Mouse (Mus musculus) liver, embryonic 15.5 days (tissue): ENCODE measurements around the gene Vmn2r88. TPM values are rescaled to one million over a fixed set of nuclear protein-coding genes. Genes with fewer than 3 reads are reported as not detected.
"Not testable (repeated sequence)": the region's sequence is repeated elsewhere in the genome, so short reads cannot be mapped to it uniquely, and the experiment has no call there.

Experiments
- ATAC-seq: fragments of 200-750 bp; cut with Nextera tagmentation; 2 replicates; pipeline ENCODE4 v1.8.0; 2017; ENCODE audit warnings: moderate number of reproducible peaks, mild to moderate bottlenecking, moderate library complexity; ENCODE audit not compliant: insufficient read depth
- H3K27ac ChIP-seq: fragments of 300-500 bp; sonication (generic); replicated peaks from 2 replicates; pipeline ENCODE4 v1.5.1; 2015; ENCODE audit warnings: mild to moderate bottlenecking, inconsistent platforms
- H3K27me3 ChIP-seq: fragments of 300-500 bp; sonication (generic); 2 replicates; pipeline ENCODE4 v1.6.1; 2015; ENCODE audit warnings: mild to moderate bottlenecking, inconsistent platforms
- H3K36me3 ChIP-seq: fragments of 300-500 bp; sonication (generic); replicated peaks from 2 replicates; pipeline ENCODE4 v1.6.1; 2015; ENCODE audit warnings: moderate library complexity, mild to moderate bottlenecking, inconsistent platforms
- H3K4me1 ChIP-seq: fragments of 300-500 bp; sonication (generic); replicated peaks from 2 replicates; pipeline ENCODE4 v1.6.1; 2015; ENCODE audit warnings: inconsistent platforms
- H3K4me2 ChIP-seq: fragments of 300-500 bp; sonication (generic); 2 replicates; pipeline ENCODE4 v1.6.1; 2015; ENCODE audit warnings: moderate library complexity, mild to moderate bottlenecking, inconsistent platforms
- H3K4me3 ChIP-seq: fragments of 300-500 bp; sonication (generic); replicated peaks from 2 replicates; pipeline ENCODE4 v1.5.1; 2015; ENCODE audit warnings: mild to moderate bottlenecking, inconsistent platforms
- H3K9ac ChIP-seq: fragments of 300-500 bp; sonication (generic); 2 replicates; pipeline ENCODE4 v1.6.1; 2015; ENCODE audit warnings: moderate library complexity, mild to moderate bottlenecking, inconsistent platforms
- H3K9me3 ChIP-seq: fragments of 300-500 bp; sonication (generic); replicated peaks from 2 replicates; pipeline ENCODE4 v1.6.1; 2016; ENCODE audit warnings: inconsistent platforms
- WGBS: fragments of 180-500 bp; shearing (Covaris S2); methylation state at CpG from one replicate; pipeline ENCODE4 v1.1.7; 2015; ENCODE audit warnings: mixed read lengths; ENCODE audit not compliant: insufficient replicate concordance; 5-methylcytosine and 5-hydroxymethylcytosine counted together
- polyA plus RNA-seq: library from polyadenylated mRNA; unstranded; fragments of >200 nt; fragmentation: Nextera tagmentation; extraction: Ambion mirVana; gene quantifications from 2 replicates; pipeline ENCODE4 v1.2.1, GENCODE M21; 2015

The Vmn2r88 gene
- polyA plus RNA-seq = not detected in 2 replicates

DNA sequence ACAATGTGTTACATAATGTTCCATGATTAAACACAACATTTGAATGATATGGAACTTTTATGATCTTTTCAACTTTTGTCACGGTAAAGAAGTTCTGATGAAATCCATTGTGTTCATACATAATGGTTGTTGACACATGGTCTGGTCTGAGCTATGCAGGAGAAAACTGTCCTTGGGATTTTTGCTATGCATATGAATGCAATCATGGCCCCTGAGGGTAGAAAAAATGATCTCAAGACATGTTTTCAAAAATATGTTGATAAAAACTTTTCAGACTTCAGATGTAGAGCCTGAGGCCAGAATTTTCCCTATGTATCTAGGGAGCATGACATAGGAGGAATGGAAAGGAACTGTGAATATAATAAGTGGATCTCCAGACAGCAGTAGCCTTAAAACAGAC is at the start of gene Vmn2r88:
Gene Vmn2r88 (plus strand): TSS at position 301 of the 400 bp plus-strand sequence.
- Histone ChIP-seq H3K4me2 (no peak within 1 kb of the TSS), H3K27me3 (no peaks in the 10 kb centered on the region), H3K27ac (no peak within 1 kb of the TSS), H3K4me3 (no peak within 1 kb of the TSS), H3K9me3 (no peaks in the 10 kb centered on the region), H3K4me1 (no peaks in the 10 kb centered on the region), H3K9ac (no peak within 1 kb of the TSS), H3K36me3 (no peaks in the 10 kb centered on the region)
- ATAC-seq = no peak
- 61% methylated on average over 1 of the region's 1 CpGs for WGBS

DNA sequence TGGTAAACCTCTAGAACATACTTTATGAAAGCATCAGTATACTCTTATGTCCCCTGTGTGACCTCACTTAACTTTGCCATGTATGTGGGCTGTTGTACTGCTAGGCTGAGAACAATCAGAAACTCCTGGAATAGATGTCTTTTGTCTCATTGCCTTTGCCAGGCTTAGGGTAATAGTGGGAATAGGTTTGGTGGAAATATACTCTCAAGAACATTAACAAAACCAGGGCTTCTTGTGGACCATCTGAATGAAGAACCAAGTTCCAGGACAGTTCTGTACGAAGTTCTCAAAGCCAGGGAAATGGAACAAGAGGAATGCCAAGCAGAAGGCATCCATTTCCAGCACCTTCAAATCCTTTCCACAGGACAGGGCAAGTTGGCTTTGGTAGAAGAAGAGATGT is 49.2 kb upstream of the Vmn2r88 start, which contains the start of gene Gm7247:
Gene Gm7247 (plus strand): TSS at position 301 of the 400 bp plus-strand sequence.
- H3K9me3 ChIP-seq = no peaks in the 10 kb centered on the region
- H3K4me3 ChIP-seq = no peak within 1 kb of the TSS

DNA sequence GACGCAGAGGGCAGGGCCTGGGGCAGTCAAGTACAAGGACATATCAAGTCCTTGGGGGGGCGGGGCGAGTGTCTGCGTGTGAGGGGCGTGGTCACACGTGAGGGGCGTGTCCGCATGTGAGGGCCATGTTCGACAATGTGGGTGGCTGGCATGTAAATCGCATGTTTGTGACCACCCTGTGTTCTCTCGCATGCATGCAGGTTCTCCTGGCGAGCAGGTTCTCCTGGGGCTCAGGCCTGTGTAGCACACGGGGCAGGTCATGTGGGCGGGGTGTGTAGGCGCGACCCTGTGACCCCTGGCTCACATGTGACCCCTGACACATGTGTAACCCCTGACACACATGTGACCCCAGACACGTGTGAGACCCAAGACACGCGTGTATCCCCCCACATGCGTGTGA is 27.8 kb upstream of the Vmn2r88 start:
- no peak overlapping the region for H3K9ac ChIP-seq
- no peaks in the 10 kb centered on the region for H3K36me3 ChIP-seq
- 75% methylated on average over 20 of the region's 20 CpGs for WGBS
- no peak overlapping the region for H3K27ac ChIP-seq
- H3K9me3 ChIP-seq = peaks cover 23% of the 10 kb centered on the region
- H3K4me1 ChIP-seq = no peaks in the 10 kb centered on the region
- H3K27me3 ChIP-seq = no peaks in the 10 kb centered on the region
- H3K4me3 ChIP-seq = no peak overlapping the region
- no peak for ATAC-seq
- H3K4me2 ChIP-seq = no peak overlapping the region

More for the DNA sequence above, 49.2 kb upstream of the Vmn2r88 start, which contains the start of gene Gm7247:
- 53% methylated on average over 1 of the region's 1 CpGs for WGBS
- no peaks in the 10 kb centered on the region for H3K4me1 ChIP-seq
- peaks cover 26% of the 10 kb centered on the region for H3K27me3 ChIP-seq
- no peak within 1 kb of the TSS for H3K4me2 ChIP-seq
- no peak within 1 kb of the TSS for H3K9ac ChIP-seq
- no peak within 1 kb of the TSS for H3K27ac ChIP-seq
- no peak for ATAC-seq
- no peaks in the 10 kb centered on the region for H3K36me3 ChIP-seq

DNA sequence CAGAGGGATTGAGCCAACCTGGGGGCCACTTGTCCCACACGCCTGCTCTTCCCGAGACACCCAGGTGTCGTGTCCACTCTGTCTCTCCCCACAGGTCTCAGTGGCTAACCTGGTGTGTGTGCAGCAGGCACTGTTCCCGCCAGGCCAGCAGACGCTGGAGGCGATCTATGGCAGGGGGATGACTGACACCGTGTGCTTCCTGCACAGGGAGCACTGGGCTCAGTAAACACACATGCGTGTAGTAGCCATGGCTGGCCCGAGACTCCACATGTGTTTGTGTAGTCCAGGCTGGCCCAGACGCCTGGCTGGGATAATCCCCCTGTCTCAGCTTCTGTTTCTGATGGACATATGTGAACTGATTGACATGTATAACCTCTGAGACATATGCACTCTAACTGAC is 26.3 kb upstream of the Vmn2r88 start:
- WGBS = 80% methylated on average over 10 of the region's 10 CpGs
- H3K9me3 ChIP-seq = peaks cover 28% of the 10 kb centered on the region

DNA sequence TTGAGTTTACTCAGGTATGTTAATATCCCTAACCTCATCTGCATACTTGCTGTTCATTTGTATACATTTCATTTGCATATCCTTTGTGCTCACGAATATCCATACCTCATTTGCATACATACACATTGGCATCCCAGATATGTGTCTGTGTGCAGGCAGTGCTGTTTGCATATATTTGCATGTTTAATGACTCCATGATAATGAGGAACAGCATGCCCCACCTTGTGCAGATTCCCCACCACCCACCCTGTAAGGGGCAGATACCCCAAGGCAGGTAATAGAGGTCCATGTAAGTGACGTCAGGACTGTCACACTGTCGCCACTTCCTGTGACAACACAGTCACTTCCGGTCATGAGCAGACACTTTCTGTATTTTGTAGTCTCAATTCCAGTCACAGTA is 24.9 kb upstream of the Vmn2r88 start:
- Histone ChIP-seq H3K9ac (no peak overlapping the region), H3K9me3 (peaks cover 28% of the 10 kb centered on the region), H3K27me3 (no peaks in the 10 kb centered on the region), H3K36me3 (no peaks in the 10 kb centered on the region), H3K4me1 (no peaks in the 10 kb centered on the region), H3K4me2 (no peak overlapping the region), H3K27ac (no peak overlapping the region), H3K4me3 (no peak overlapping the region)
- WGBS = 69% methylated on average over 4 of the region's 4 CpGs
- no peak for ATAC-seq

More for the DNA sequence above, 26.3 kb upstream of the Vmn2r88 start:
- H3K27me3 ChIP-seq = no peaks in the 10 kb centered on the region
- no peaks in the 10 kb centered on the region for H3K4me1 ChIP-seq
- no peak for ATAC-seq
- no peak overlapping the region for H3K4me3 ChIP-seq
- H3K9ac ChIP-seq = no peak overlapping the region
- H3K36me3 ChIP-seq = no peaks in the 10 kb centered on the region
- H3K27ac ChIP-seq = no peak overlapping the region
- no peak overlapping the region for H3K4me2 ChIP-seq

DNA sequence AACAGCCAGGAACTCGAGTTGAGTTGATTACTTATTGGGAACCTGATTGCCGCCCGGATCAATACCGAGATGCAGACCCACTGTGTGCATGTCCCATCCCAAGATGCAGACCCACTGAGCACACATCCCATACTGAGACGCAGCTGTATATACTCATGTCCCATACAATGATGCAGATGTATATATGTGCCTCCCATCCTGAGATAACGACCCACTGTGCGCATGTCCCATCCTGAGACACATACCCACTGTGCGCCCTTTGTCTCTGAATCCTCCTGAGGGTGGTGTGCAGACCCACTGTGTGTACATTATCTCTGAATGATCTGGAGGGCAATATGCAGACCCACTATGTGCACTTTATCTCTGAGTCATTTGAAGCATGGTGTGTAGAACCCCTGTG is 22.9 kb upstream of the Vmn2r88 start:
- ATAC-seq = no peak
- Histone ChIP-seq H3K27me3 (no peaks in the 10 kb centered on the region), H3K36me3 (no peaks in the 10 kb centered on the region), H3K4me1 (no peaks in the 10 kb centered on the region), H3K9ac (no peak overlapping the region), H3K4me2 (no peak overlapping the region), H3K27ac (no peak overlapping the region), H3K4me3 (no peak overlapping the region), H3K9me3 (peaks cover 23% of the 10 kb centered on the region)
- WGBS = 81% methylated on average over 8 of the region's 8 CpGs

DNA sequence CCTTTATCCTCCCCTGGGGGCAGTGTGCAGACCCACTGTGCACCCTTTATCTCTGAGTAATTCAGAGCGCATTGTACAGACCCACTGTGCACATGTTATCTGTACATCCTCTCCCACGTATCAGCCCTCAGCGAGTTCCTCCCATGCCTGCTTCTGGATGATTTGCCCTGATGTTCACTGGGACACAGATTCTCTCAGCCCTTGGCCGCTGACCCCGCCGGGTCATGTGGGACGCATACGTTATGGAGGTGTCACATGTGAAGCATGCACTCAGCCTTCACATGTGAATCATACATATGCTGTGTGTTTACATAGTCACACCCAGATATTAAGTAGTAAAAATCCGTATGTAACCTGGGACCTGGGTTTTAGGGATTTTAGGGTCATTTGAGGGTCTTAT is 22.4 kb upstream of the Vmn2r88 start:
- Histone ChIP-seq H3K4me1 (no peaks in the 10 kb centered on the region), H3K4me2 (no peak overlapping the region), H3K27ac (no peak overlapping the region), H3K36me3 (no peaks in the 10 kb centered on the region), H3K27me3 (no peaks in the 10 kb centered on the region), H3K9ac (no peak overlapping the region), H3K9me3 (peaks cover 18% of the 10 kb centered on the region; the same call in 1 of the 2 replicates), H3K4me3 (no peak overlapping the region)
- 81% methylated on average over 9 of the region's 9 CpGs for WGBS
- no peak for ATAC-seq

DNA sequence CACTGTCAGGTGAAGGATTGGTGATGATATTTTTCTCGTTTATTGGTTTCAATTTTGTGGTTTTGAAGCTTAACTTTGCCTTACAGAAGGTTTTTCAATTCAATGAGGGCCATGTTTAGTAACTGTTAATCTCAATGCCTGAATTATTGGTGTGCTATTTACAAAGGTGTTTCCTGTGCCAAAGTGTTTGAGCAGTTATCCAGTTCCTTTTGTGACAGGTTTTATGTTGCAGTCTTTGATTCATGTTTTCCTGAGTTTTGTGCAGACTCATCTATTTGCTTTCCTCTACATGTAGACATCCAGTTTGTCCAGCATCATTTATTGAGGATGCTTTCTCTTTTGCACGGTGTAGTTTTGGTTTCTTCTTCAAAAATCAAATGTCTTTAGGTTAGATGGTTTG is 13.3 kb downstream of the Vmn2r88 start:
- H3K27ac ChIP-seq = no peak overlapping the region
- no peaks in the 10 kb centered on the region for H3K4me1 ChIP-seq
- no peaks in the 10 kb centered on the region for H3K9me3 ChIP-seq
- H3K4me3 ChIP-seq = no peak overlapping the region
- no peak overlapping the region for H3K9ac ChIP-seq
- 33% methylated on average over 2 of the region's 2 CpGs for WGBS
- ATAC-seq = no peak
- no peak overlapping the region for H3K4me2 ChIP-seq
- H3K36me3 ChIP-seq = no peaks in the 10 kb centered on the region
- no peaks in the 10 kb centered on the region for H3K27me3 ChIP-seq

DNA sequence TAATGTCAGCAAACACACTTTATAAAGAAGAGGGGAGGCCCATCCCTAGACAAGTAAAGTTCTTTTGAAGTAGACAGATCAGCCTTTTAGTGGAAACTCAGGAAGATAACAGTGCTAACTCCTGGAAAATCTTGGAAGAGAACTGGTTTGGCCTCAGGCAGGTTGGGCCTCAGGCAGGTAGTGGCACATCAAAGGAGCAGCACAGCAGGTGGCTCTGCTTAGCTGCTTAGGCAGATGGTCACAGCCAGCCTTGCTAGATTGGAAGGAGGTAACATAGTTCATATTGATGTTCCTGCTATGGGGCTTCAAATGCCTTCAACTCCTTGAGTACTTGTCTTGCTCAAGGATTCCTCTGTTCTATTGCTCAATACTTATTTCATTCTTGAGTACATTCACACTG is 19.5 kb downstream of the Vmn2r88 start:
- not testable (repeated sequence) for ATAC-seq, H3K27me3 ChIP-seq, H3K4me2 ChIP-seq, H3K4me3 ChIP-seq, H3K9ac ChIP-seq, H3K4me1 ChIP-seq, H3K27ac ChIP-seq, H3K36me3 ChIP-seq, H3K9me3 ChIP-seq

DNA sequence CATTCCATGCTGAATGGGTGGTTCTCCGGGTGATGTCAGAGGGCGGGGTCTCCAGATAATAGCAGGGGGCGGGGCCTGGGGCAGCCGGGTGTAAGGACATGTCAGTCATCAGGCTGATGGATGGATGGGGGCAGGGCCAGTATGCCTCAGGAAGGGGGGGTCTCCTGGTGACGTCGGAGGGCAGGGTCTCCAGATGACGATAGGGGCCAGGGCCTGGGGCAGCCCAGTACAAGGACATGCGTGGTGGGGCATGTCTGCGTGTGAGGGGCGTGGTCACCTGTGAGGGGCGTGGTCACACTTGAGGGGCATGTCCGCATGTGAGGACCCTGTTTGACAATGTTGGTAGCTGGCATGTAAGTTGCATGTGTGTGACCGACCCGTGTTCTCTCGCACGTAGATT is 23.9 kb downstream of the Vmn2r88 start:
- Histone ChIP-seq H3K27me3 (no peaks in the 10 kb centered on the region), H3K4me2 (no peak overlapping the region), H3K9me3 (peaks cover 19% of the 10 kb centered on the region; the same call in 1 of the 2 replicates), H3K4me1 (no peaks in the 10 kb centered on the region), H3K27ac (no peak overlapping the region), H3K36me3 (no peaks in the 10 kb centered on the region), H3K4me3 (no peak overlapping the region), H3K9ac (no peak overlapping the region)
- no peak for ATAC-seq
- 80% methylated on average over 16 of the region's 16 CpGs for WGBS

DNA sequence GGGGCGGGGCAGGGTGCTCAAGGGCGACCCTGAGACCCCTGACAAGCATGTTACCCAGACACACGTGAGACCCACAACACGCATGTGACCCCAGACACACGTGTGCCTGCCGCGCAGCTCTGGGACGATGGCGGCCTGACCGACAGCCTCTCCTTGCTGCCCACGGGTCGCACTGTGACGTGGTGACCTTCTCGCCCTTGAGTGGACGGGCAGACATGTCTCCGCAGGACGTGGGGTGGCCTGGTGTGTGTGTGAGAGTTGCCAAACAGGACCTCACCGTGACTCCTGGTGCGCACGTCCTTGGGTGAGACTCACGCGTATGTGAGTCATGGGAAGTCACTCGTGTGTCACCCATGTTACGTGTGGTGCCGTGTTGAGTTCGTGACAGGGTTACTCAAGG is 24.4 kb downstream of the Vmn2r88 start:
- no peak overlapping the region for H3K4me3 ChIP-seq
- ATAC-seq = no peak
- no peaks in the 10 kb centered on the region for H3K4me1 ChIP-seq
- 88% methylated on average over 26 of the region's 26 CpGs for WGBS
- no peak overlapping the region for H3K9ac ChIP-seq
- no peak overlapping the region for H3K4me2 ChIP-seq
- no peaks in the 10 kb centered on the region for H3K36me3 ChIP-seq
- H3K27me3 ChIP-seq = no peaks in the 10 kb centered on the region
- peaks cover 19% of the 10 kb centered on the region; the same call in 1 of the 2 replicates for H3K9me3 ChIP-seq
- no peak overlapping the region for H3K27ac ChIP-seq

DNA sequence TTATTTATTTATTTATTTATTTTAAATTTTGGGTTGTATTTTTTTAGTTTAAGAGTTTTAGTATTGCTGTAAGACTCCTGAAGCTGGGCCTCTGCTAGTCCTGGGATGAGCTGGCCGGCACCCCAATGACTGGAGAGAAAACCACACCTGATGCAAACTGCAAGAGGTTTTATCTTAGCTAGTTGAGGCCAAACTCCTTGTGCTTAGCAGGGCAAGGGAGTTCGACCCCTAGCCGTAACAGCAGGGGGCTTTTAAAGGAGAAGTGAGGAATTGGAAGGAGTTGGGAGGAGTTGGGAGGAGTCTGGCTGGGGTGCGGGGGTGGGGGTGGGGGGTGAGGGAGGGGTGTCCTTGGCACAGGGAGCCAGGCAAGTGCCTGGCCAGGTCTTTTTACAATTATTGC is 28.3 kb downstream of the Vmn2r88 start:
- Histone ChIP-seq H3K4me2 (no peak overlapping the region), H3K9me3 (peaks cover 19% of the 10 kb centered on the region; the same call in 1 of the 2 replicates), H3K4me1 (no peaks in the 10 kb centered on the region), H3K27ac (no peak overlapping the region), H3K27me3 (no peaks in the 10 kb centered on the region), H3K9ac (no peak overlapping the region), H3K36me3 (no peaks in the 10 kb centered on the region), H3K4me3 (no peak overlapping the region)
- no peak for ATAC-seq
- 72% methylated on average over 4 of the region's 4 CpGs for WGBS
